Mouse (Mus musculus) cerebellum, adult 11-12 months (tissue): ENCODE data around the gene Hspa1l.
"Not testable (repeated sequence)": the region's sequence is repeated elsewhere in the genome, so short reads cannot be mapped to it uniquely, and the experiment has no call there.

ENCODE experiments used
- DNase-seq: peaks from one replicate; pipeline ENCODE4 v3.0.0; 2022

Hspa1l gene

DNA sequence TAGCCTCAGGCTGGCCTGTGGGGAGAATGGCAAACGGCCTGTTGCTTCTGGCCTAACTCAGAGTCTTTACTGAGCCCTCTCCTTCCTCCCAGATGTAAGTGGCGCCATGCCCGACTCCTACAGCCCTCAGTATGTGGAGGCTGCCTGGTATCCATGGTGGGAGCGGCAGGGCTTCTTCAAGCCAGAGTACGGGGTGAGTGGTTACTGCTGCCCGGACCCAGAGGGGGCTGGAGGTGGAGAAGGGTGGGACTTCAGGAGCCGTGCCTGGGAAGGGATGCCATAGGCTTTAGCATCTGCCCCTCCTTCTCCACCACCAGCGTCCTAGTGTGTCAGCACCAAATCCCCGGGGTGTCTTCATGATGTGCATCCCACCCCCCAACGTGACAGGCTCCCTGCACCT, 32.7 kb downstream of the Hspa1l start:
- no peak for DNase-seq

DNA sequence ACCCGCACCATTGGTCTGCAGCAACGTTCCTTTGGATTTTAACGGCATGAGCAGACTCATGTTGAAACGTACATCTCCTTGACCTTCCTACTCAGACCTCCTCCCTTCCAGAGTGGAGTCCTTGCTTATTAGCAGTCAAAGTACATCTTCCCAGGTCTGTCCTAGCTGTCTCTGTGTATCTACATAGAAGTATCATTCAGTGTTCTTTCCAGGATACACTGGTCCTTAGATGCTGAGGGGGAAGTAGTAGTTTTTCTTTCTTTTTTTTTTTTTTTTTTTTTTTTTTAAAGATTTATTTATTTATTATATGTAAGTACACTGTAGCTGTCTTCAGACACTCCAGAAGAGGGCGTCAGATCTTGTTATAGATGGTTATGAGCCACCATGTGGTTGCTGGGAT, 33.4 kb downstream of the Hspa1l start:
- DNase-seq, result not testable (repeated sequence)

GRCm38 (mm10) chr17:35007387-35007991, 35.0 kb downstream of the Hspa1l start:
- peak; percentile 13 for DNase-seq

GRCm38 (mm10) chr17:35009586-35009985, 37.1 kb downstream of the Hspa1l start:
- DNase-seq, result peak; percentile 92

DNA sequence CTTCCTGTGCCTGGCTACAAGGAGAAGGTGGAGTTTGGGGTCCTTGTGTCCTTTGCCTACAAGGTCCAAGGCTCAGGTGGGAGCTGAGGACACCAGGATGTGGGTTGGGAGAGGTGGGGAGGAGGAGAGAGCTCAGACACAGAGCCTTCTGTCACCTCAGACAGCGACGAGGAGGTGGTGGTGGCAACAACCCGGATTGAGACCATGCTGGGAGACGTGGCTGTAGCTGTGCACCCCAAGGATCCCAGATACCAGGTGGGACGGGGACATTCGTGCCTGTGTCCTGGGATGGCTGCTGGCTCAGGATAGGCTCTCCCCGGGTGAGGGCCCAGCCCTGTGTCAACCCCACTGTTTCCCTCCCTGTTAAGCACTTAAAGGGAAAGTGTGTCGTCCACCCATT, 38.9 kb downstream of the Hspa1l start:
- no peak for DNase-seq

GRCm38 (mm10) chr17:35012430-35012829, 39.9 kb downstream of the Hspa1l start:
- no peak for DNase-seq

DNA sequence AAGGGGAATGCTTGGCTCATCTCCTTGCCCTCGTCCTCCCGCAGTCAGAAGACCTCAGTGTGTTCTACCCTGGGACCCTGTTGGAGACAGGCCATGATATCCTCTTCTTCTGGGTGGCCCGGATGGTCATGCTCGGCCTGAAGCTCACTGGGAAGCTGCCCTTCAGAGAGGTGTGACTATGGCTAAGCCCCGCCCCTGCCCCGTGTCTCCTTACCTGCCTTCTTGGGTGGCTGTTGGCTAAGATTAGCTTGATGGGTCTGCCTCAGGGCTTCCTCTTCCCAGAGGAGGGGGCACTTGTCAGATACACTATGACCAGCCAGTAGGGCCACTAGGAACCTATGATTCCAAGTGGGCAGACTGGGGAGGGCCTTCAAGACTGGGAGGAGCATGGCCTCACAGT, 40.7 kb downstream of the Hspa1l start:
- DNase-seq, result peak; percentile 50

DNA sequence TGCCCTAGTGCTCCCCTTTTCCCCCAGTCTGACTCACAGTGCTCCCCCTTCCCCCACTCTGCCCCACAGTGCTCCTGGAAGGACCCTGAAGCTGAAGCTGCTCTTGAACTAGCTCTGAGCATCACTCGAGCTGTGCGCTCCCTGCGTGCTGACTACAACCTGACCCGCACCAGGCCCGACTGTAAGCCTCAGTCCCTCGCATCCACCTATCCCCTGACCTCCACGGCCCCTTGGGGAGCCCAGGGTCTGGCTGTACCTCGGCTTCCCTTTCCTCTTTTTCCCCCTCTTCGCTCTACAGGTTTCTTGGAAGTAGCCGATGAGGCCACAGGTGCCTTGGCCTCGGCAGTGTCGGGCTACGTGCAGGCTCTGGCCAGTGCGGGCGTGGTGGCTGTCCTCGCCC, 42.8 kb downstream of the Hspa1l start:
- peak; percentile 53 for DNase-seq

- peak; percentile 85 for DNase-seq
Measured at GRCm38 (mm10) chr17:35016376-35016775, 43.9 kb downstream of the Hspa1l start, which contains the start of gene Vwa7. TSS of gene Vwa7 (plus strand) at chr17:35016579.

DNA sequence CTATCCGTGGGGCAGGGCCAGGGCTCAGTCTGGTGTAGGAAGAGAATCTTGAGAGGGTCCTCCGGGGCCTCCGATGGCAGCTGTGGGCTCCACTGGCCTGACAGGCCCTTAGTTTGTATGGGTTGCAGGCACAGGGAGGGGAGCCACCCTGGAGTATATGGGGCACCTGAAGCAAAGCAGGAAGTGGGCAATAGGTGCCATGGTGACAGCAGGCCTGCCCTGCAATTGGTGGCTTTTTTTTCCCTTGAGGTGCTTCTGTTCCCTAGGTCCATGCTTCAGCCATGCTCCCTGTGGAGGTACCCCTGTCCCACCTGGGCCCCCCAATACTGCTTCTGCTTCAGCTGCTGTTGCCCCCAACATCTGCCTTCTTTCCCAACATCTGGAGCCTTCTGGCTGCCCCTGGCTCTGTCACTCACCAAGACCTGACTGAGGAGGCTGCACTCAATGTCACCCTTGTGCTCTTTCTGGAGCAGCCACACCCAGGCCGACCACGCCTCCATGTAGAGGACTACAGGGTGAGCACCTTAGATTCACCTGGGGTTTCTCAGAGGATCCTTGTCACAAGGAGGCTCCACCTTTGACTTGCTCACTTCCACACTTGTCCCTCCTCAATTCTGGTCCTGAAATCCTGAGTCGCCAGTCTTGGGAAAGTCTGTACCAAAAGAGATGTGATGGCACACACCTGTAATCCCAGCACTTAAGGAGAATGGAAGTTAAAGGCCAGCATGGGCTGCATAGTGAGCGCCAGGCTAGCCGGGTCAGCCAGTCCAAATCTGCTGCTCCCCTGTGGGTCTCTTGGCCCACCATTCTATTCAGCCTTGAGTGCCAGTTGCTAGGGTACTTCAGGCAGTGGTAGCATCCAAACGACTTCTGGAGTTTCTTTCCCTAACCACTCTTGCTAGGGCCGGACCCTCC, 44.5 kb downstream of the Hspa1l start:
- peak; percentile 58 for DNase-seq

DNA sequence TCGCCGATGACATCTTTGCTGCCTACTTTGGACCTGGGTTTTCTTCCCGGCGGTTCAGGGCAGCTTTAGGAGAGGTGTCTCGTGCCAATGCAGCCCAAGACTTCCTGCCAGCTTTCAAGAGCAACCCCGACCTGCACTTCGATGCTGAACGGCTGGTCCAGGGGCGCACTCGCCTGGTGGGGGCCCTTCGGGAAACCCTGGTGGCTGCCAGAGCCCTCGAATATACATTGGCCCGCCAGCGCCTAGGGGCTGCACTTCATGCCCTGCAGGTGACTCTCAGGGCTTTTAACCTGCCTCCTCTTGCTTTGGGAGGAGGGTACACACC, 45.2 kb downstream of the Hspa1l start:
- peak; percentile 54 for DNase-seq

DNA sequence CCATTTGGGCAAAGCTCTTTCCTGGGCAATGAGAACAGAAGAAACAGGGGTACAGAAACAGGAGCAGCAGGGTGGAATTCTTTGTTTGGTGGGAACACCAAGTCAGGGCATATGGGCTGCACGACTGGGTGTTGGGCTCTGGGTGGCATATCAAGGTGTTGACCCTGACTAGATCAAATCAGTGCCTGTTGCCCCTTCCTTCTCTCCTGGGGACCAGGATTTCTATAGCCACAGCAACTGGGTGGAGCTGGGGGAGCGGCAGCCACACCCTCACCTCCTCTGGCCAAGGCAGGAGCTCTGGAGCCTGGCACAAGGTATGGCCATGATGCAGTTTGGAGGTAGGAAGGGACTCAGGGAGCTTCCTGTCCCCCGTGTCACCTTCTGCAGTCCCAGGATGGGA, 45.7 kb downstream of the Hspa1l start:
- DNase-seq, result peak; percentile 34

GRCm38 (mm10) chr17:35019894-35020293, 47.4 kb downstream of the Hspa1l start:
- no peak for DNase-seq

DNA sequence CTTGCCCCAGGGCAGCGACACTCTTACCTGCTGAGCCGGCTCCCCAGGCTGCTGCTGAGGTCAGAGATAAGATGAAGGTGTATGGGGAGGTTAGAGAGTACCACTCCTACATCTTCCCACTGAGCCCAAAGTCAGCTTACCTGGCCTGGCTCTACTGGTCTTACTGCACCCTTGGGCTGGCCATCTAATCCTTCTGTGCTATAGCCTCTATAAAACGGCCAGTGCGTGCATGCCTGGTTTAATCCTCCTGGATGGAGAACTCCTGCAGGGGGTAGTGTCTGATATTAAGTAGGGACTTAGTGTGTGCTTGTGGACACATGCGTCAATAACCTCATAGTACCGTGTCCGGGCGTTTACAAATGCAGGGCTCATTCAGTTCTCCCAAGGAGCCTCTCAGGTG, 48.0 kb downstream of the Hspa1l start:
- DNase-seq, result no peak

GRCm38 (mm10) chr17:35021163-35021808, 48.8 kb downstream of the Hspa1l start:
- peak; percentile 86 for DNase-seq

DNA sequence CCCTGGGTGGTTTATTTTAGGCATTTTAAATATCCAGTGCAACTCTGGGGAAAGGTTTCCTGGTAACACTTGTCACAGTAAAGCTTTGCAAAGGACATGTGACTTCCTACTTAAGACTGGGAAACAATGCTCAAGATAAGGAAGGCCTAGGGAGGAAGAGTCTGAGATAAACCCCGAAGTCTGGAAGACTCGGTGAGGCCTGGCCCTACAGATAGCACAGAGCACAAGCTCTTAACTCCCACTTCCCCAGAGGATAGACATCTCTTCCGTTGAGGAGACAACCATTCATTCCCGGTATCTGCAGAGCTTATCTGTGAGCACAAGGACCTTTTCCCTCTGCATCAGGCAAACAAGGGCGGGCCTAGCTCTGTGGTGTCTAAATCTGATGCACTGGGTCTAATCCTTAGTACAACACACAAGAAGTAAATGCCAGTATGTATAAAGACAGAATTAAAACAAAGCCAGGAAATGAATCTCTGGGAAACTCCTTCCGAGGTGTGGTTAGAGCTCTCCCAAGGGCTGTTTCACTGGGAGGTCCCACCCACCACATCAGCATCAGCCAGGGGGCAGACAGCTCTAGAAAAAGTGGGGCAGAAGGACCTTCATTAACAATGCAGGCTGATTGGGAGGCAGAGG, 49.5 kb downstream of the Hspa1l start:
- DNase-seq, result no peak

- DNase-seq, result no peak
Measured at GRCm38 (mm10) chr17:35022541-35023060, 50.1 kb downstream of the Hspa1l start.

DNA sequence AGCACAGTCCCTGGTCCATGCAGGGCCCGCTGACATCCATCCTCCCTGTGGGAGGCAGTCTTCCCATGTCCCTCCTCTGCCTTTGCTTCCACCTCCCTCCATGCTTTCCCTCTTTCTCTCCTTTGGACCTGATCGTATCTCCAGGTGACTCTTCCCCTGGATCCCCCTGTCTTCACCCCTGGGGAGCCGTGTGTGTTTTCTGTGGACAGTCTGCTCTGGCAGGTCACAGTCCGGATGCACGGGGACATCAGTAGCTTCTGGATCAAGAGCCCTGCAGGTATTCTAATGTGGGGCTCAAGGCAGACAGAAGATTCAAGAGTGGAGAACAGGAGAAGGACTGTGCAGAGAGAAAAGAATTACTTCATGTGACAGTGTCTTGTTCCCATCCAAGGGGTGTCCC, 50.7 kb downstream of the Hspa1l start:
- no peak for DNase-seq

DNA sequence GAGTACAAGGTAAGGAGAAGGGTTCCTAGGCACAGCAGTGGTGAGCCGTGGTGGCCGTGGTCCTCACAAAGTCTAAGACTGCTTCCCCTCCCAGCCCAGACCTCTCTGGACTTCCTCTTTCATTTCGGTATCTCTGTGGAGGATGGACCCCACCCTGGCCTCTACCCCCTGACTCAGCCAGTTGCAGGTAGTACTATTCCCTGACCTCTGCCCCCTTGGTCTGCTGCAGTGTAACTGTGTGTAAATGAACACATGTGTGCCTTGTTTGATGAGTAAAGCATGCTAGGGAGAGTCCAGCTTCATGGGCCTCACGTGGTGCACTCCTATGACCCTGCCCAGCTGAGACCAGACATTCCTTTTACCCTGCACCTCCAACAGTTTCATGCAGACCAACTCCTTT, 51.3 kb downstream of the Hspa1l start:
- DNase-seq, result no peak

DNA sequence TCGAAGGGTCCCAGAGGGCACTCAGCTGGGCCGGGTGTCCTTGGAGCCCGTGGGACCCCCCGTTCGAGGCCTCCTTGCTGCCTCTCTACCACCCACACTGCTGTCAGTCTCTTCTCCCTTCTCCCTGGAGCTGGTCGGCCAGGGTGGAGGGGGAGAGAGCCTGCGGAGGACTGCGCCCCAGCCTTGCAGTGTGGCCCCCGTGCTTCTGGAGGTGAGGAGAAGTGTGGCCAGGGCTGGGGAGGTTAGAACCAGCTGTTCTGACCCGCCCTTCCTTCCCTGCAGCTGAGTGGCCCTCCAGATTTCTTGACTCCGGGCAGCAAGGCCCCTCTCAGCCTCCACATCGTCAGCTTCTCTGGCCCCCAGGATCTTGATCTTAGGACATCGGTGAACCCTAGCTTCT, 51.8 kb downstream of the Hspa1l start:
- no peak for DNase-seq

DNA sequence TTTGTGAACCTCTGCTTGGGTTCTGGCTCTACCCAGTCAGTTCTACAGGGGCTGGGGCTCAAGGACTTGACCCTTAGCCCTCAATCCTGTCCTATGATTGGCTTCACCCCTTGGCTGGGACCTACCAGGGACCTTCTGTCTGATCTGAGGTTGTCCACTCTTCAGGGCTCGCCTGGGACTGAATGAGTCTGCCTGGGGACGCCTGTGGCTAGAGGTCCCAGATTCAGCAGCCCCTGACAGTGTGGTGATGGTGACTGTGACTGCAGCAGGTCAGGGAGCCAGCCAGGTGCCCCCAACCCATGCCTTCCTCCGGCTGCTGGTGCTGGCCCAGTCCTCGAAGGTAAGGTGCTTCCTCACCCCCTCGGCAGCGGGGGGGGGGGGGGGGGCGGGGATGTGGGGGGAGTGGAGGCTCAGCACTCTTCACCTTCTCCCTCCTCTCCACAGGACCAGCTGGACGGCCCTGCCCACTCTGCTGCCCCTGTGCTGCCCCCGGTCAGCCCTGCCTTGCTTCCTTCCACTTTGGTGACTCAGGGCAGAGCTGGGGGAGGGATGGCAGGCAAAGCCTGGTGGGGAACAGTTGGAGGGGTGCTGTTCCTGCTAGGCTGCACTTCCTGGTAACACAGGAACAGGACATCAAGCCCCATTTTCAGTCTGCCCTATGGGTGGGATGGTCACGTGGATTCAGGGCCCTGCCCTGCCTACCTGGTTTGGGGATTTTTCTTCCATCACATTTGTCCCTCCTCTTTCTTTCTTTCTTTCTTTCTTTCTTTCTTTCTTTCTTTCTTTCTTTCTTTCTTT, 52.4 kb downstream of the Hspa1l start:
- no peak for DNase-seq

DNA sequence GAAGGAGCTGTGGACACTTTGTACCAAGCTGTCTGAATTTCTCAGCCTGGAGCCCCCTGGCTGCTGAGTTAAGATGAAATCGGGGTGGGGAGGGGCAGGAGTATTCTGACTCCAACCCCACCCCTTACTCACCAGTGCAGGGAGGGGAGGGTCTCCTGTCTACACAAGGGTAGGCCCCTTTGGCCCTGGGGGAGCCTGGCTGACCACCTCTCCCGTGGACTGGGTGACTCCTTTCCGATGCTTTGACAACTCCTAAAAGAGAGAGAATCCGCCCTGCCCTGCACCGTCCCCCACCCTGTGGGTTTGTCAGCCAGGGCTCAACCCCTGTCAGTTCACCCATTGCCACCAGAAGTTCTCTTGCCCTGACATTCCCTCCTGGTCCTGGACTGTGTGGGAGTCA, 53.7 kb downstream of the Hspa1l start:
- no peak for DNase-seq
